Mouse (Mus musculus) NIH3T3 (cell line): ENCODE measurements around the gene 1110032A03Rik.

Experiments used
- DNase-seq: peaks from one replicate; pipeline ENCODE4 v3.0.0-alpha.2; 2012; ENCODE audit warnings: low read depth

1110032A03Rik gene

GRCm38 (mm10) chr9:50770011-50770410, 5.3 kb downstream of the 1110032A03Rik start:
- no peak for DNase-seq

- DNase-seq: peak; percentile 97
Observed at GRCm38 (mm10) chr9:50768107-50769002, 7.0 kb downstream of the 1110032A03Rik start, which contains the start of gene Fdxacb1. Fdxacb1 (plus strand) TSS chr9:50768236.

GRCm38 (mm10) chr9:50767531-50768106, 7.7 kb downstream of the 1110032A03Rik start:
- DNase-seq: no peak

- DNase-seq: peak; percentile 77
Observed at GRCm38 (mm10) chr9:50763331-50763730, 12.0 kb downstream of the 1110032A03Rik start.

GRCm38 (mm10) chr9:50761520-50762243, 13.6 kb downstream of the 1110032A03Rik start:
- no peak for DNase-seq

GRCm38 (mm10) chr9:50756711-50757110, 18.6 kb downstream of the 1110032A03Rik start:
- peak; percentile 54 for DNase-seq

GRCm38 (mm10) chr9:50753947-50754346, 21.4 kb downstream of the 1110032A03Rik start:
- no peak for DNase-seq

- DNase-seq: peak; percentile 87
Observed at GRCm38 (mm10) chr9:50752784-50753615, 22.3 kb downstream of the 1110032A03Rik start.

- peak; percentile 49 for DNase-seq
Observed at GRCm38 (mm10) chr9:50752054-50752602, 23.2 kb downstream of the 1110032A03Rik start, which contains the start of gene Hspb2. Hspb2 (minus strand) TSS chr9:50752354.

GRCm38 (mm10) chr9:50751323-50751722, 24.0 kb downstream of the 1110032A03Rik start, which contains the start of gene Cryab:
Cryab (plus strand) TSS chr9:50751325.
- no peak for DNase-seq

GRCm38 (mm10) chr9:50750706-50751105, 24.6 kb downstream of the 1110032A03Rik start:
- no peak for DNase-seq

GRCm38 (mm10) chr9:50746214-50746677, 29.1 kb downstream of the 1110032A03Rik start, which contains the start of gene 2310030G06Rik:
2310030G06Rik (minus strand) TSS chr9:50746536.
- DNase-seq: no peak

- no peak for DNase-seq
Observed at GRCm38 (mm10) chr9:50745806-50746205, 29.5 kb downstream of the 1110032A03Rik start.

- no peak for DNase-seq
Observed at GRCm38 (mm10) chr9:50742744-50743143, 32.6 kb downstream of the 1110032A03Rik start.

GRCm38 (mm10) chr9:50742261-50742660, 33.1 kb downstream of the 1110032A03Rik start:
- peak; percentile 57 for DNase-seq

- no peak for DNase-seq
Observed at GRCm38 (mm10) chr9:50740867-50741784, 34.2 kb downstream of the 1110032A03Rik start.

- no peak for DNase-seq
Observed at GRCm38 (mm10) chr9:50738914-50739870, 36.1 kb downstream of the 1110032A03Rik start, which contains the start of gene Dixdc1. Dixdc1 (minus strand) TSS chr9:50739517.

GRCm38 (mm10) chr9:50734989-50735388, 40.3 kb downstream of the 1110032A03Rik start:
- DNase-seq: peak; percentile 85
